Mouse (Mus musculus): ENCODE data around the gene Dnajc17.

- TF ChIP-seq CTCF (IDR thresholded peaks at IDR 0.05; ENCODE audit: low read depth) (peak; percentile 96), EP300 (IDR thresholded peaks at IDR 0.05; ENCODE audit: low read depth) (no peak)
These were observed 42.4 kb upstream of the Dnajc17 start for GRCm38 (mm10) chr2:119250826-119251478.

Data from liver, postnatal 0 days (tissue).